Mouse (Mus musculus) heart, postnatal 14 days (tissue): ENCODE results near the gene Gpr62. TPM values are rescaled to one million over a fixed set of nuclear protein-coding genes. Genes with fewer than 3 reads are reported as not detected.

ENCODE experiments used
- DNase-seq, 2 experiments: peaks; one replicate each; pipeline ENCODE4 v3.0.0; 2021 to 2022
- intact Hi-C: fragments of 180-260 bp; cut with DNase I; formaldehyde crosslinking; loops from one replicate; pipeline ENCODE4 v1.15.1; 2025
- total RNA-seq, 2 experiments: library from RNA; stranded (reverse); gene quantifications; 2 replicates each; pipeline ENCODE4 v1.2.3; 2021

The Gpr62 gene
- total RNA-seq, 2 experiments from 2014 or later, result 0.10 TPM; not detected in 1

GRCm38 (mm10) chr9:106459946-106460345, 5.8 kb downstream of the Gpr62 start:
- intact Hi-C loops, result no loop called here
- DNase-seq, result no peak

- intact Hi-C loops, result no loop called here
- peak in 1 of 2 experiments; percentile 45 for DNase-seq
Measured at GRCm38 (mm10) chr9:106457920-106458319, 7.8 kb downstream of the Gpr62 start.

- no peak for DNase-seq
- intact Hi-C loops, result no loop called here
Measured at GRCm38 (mm10) chr9:106457163-106457559, 8.6 kb downstream of the Gpr62 start.

GRCm38 (mm10) chr9:106456325-106457162, 9.2 kb downstream of the Gpr62 start:
- intact Hi-C loops, result no loop called here
- no peak for DNase-seq

GRCm38 (mm10) chr9:106454888-106455681, 10.7 kb downstream of the Gpr62 start:
- DNase-seq, result no peak
- intact Hi-C loops, result no loop called here

GRCm38 (mm10) chr9:106454071-106454761, 11.5 kb downstream of the Gpr62 start:
- intact Hi-C loops, result no loop called here
- DNase-seq, result no peak

GRCm38 (mm10) chr9:106453271-106454070, 12.3 kb downstream of the Gpr62 start, which contains the start of gene Pcbp4:
Gene Pcbp4 (plus strand): TSS chr9:106453291.
- intact Hi-C loops, result no loop called here
- peak; percentile 74 to 76 for DNase-seq

- intact Hi-C loops, result no loop called here
- DNase-seq, result peak; percentile 48 to 51
Measured at GRCm38 (mm10) chr9:106452821-106453220, 12.9 kb downstream of the Gpr62 start.

GRCm38 (mm10) chr9:106452351-106452750, 13.4 kb downstream of the Gpr62 start:
- DNase-seq, result no peak
- intact Hi-C loops, result no loop called here

GRCm38 (mm10) chr9:106451899-106452298, 13.8 kb downstream of the Gpr62 start:
- intact Hi-C loops, result no loop called here
- DNase-seq, result no peak

- no peak for DNase-seq
- intact Hi-C loops, result no loop called here
Measured at GRCm38 (mm10) chr9:106451298-106451697, 14.4 kb downstream of the Gpr62 start.

- intact Hi-C loops, result no loop called here
- peak; percentile 47 to 51 for DNase-seq
Measured at GRCm38 (mm10) chr9:106450661-106451060, 15.1 kb downstream of the Gpr62 start.

- intact Hi-C loops, result no loop called here
- no peak for DNase-seq
Measured at GRCm38 (mm10) chr9:106449947-106450346, 15.8 kb downstream of the Gpr62 start.

GRCm38 (mm10) chr9:106448498-106449031, 17.2 kb downstream of the Gpr62 start:
- intact Hi-C loops, result loop anchor here (1.0 kb wide), 1 partner anchor 28 kb away; the partner anchor contains the start of gene Parp3
- peak; percentile 80 to 83 for DNase-seq

- DNase-seq, result no peak
- intact Hi-C loops, result loop anchor here (1.0 kb wide), 1 partner anchor 28 kb away; the partner anchor contains the start of gene Parp3
Measured at GRCm38 (mm10) chr9:106447951-106448350, 17.8 kb downstream of the Gpr62 start.

GRCm38 (mm10) chr9:106447348-106447747, 18.4 kb downstream of the Gpr62 start, which contains the start of the genes Abhd14b and Abhd14a:
Gene Abhd14b (plus strand): TSS chr9:106447459.
Gene Abhd14a (minus strand): TSS chr9:106447678.
- intact Hi-C loops, result no loop called here
- DNase-seq, result peak; percentile 94 to 95

- no peak for DNase-seq
- intact Hi-C loops, result no loop called here
Measured at GRCm38 (mm10) chr9:106444836-106445235, 20.9 kb downstream of the Gpr62 start.

- no peak for DNase-seq
- intact Hi-C loops, result no loop called here
Measured at GRCm38 (mm10) chr9:106442680-106443079, 23.1 kb downstream of the Gpr62 start.

GRCm38 (mm10) chr9:106436566-106436965, 29.2 kb downstream of the Gpr62 start:
- no peak for DNase-seq
- intact Hi-C loops, result no loop called here
